Mouse (Mus musculus): ENCODE data around the gene Eps15.

GRCm38 (mm10) chr4:109252199-109252598 is 27.9 kb upstream of the Eps15 start:
- TF ChIP-seq CTCF (IDR thresholded peaks at IDR 0.05; ENCODE audit: low read depth) (no peak), EP300 (IDR thresholded peaks at IDR 0.05; ENCODE audit: low read depth) (no peak)

Data from liver, postnatal 0 days (tissue).